Mouse (Mus musculus) embryonic facial prominence, embryonic 13.5 days (tissue): Measurements from ENCODE around the gene Slc12a1. TPM values are rescaled to one million over a fixed set of nuclear protein-coding genes. Genes with fewer than 3 reads are reported as not detected.
"Not testable (repeated sequence)": the region's sequence is repeated elsewhere in the genome, so short reads cannot be mapped to it uniquely, and the experiment has no call there.

Source experiments
- ATAC-seq: fragments of 200-750 bp; cut with Nextera tagmentation; 2 replicates; pipeline ENCODE4 v1.8.0; 2017; ENCODE audit warnings: low read depth; ENCODE audit not compliant: insufficient number of reproducible peaks, insufficient read depth, low FRiP score, low TSS enrichment
- H3K27ac ChIP-seq: fragments of 300-500 bp; sonication (generic); 2 replicates; pipeline ENCODE4 v1.5.1; 2015; ENCODE audit warnings: moderate library complexity, mild to moderate bottlenecking, inconsistent platforms
- H3K27me3 ChIP-seq: fragments of 300-500 bp; sonication (generic); 2 replicates; pipeline ENCODE4 v1.6.1; 2015; ENCODE audit warnings: mild to moderate bottlenecking, inconsistent platforms
- H3K36me3 ChIP-seq: fragments of 300-500 bp; sonication (generic); 2 replicates; pipeline ENCODE4 v1.6.1; 2015; ENCODE audit warnings: mild to moderate bottlenecking, inconsistent platforms
- H3K4me1 ChIP-seq: fragments of 300-500 bp; sonication (generic); 2 replicates; pipeline ENCODE4 v1.6.1; 2015; ENCODE audit warnings: inconsistent platforms
- H3K4me2 ChIP-seq: fragments of 300-500 bp; sonication (generic); 2 replicates; pipeline ENCODE4 v1.6.1; 2015; ENCODE audit warnings: moderate library complexity, mild to moderate bottlenecking, inconsistent platforms
- H3K4me3 ChIP-seq: fragments of 300-500 bp; sonication (generic); 2 replicates; pipeline ENCODE4 v1.5.1; 2015; ENCODE audit warnings: mild to moderate bottlenecking, inconsistent platforms
- H3K9ac ChIP-seq: fragments of 300-500 bp; sonication (generic); 2 replicates; pipeline ENCODE4 v1.6.1; 2015; ENCODE audit warnings: mild to moderate bottlenecking, inconsistent platforms
- H3K9me3 ChIP-seq: fragments of 300-500 bp; sonication (generic); 2 replicates; pipeline ENCODE4 v1.6.1; 2016; ENCODE audit warnings: inconsistent platforms
- WGBS: fragments of 180-500 bp; shearing (Covaris S2); methylation state at CpG from one replicate; pipeline ENCODE4 v1.1.7; 2015; ENCODE audit warnings: mixed read lengths; 5-methylcytosine and 5-hydroxymethylcytosine counted together
- polyA plus RNA-seq: library from polyadenylated mRNA; unstranded; fragments of >200 nt; fragmentation: Nextera tagmentation; extraction: Ambion mirVana; gene quantifications from 2 replicates; pipeline ENCODE4 v1.2.1, GENCODE M21; 2015

Gene Slc12a1
- 0.07 TPM in 1 of 2 replicates, not detected in the other for polyA plus RNA-seq

- ATAC-seq, result no peak
- no peak within 1 kb of the TSS for H3K27ac ChIP-seq
- no peak within 1 kb of the TSS for H3K4me3 ChIP-seq
- peaks cover 11% of the 10 kb centered on the region; the same call in 1 of the 2 replicates for H3K4me1 ChIP-seq
- H3K9ac ChIP-seq, result no peak within 1 kb of the TSS
- H3K36me3 ChIP-seq, result no peaks in the 10 kb centered on the region
- no peaks in the 10 kb centered on the region for H3K27me3 ChIP-seq
- WGBS, result 74% methylated on average over 6 of the region's 6 CpGs
- H3K4me2 ChIP-seq, result no peak within 1 kb of the TSS
- no peaks in the 10 kb centered on the region for H3K9me3 ChIP-seq
Observed at GRCm38 (mm10) chr2:125152388-125152787, at the start of gene Slc12a1. Gene Slc12a1 (plus strand): TSS chr2:125152505.

- H3K4me3 ChIP-seq, H3K4me2 ChIP-seq, ATAC-seq, H3K4me1 ChIP-seq, H3K27me3 ChIP-seq, H3K27ac ChIP-seq, H3K9me3 ChIP-seq, H3K9ac ChIP-seq: not testable (repeated sequence)
- H3K36me3 ChIP-seq, result peaks cover 64% of the 10 kb centered on the region
- 95% methylated on average over 13 of the region's 13 CpGs for WGBS
Observed at GRCm38 (mm10) chr2:125104491-125104890, 47.8 kb upstream of the Slc12a1 start.

DNA sequence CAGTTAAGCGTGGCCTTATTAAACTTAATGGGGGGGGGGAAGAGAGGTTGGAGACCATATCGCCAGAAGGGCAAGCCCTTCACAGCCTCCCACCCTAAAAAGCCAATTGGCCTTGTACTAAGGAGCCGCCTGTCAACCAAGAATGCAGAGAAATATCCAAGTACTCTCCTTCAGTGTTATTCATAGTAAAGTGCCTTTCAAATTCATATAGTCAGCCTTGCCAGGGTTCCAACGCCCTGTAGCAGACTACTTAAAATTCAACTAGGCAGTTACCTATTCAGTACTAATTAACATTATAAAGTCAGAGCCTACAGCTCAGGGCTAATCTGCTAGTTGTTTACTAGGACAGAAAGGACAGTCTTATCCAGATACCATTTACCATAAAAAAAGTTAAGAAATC is 45.8 kb upstream of the Slc12a1 start:
- WGBS, result 95% methylated on average over 4 of the region's 4 CpGs
- H3K36me3 ChIP-seq, result peaks cover 55% of the 10 kb centered on the region
- not testable (repeated sequence) for H3K4me1 ChIP-seq, ATAC-seq, H3K9ac ChIP-seq, H3K4me2 ChIP-seq, H3K27ac ChIP-seq, H3K27me3 ChIP-seq, H3K9me3 ChIP-seq, H3K4me3 ChIP-seq

GRCm38 (mm10) chr2:125119381-125120110 is 32.8 kb upstream of the Slc12a1 start:
- Histone ChIP-seq H3K27me3 (no peaks in the 10 kb centered on the region), H3K36me3 (peaks cover 11% of the 10 kb centered on the region; the same call in 1 of the 2 replicates), H3K9me3 (no peaks in the 10 kb centered on the region), H3K9ac (no peak overlapping the region), H3K4me2 (no peak overlapping the region), H3K4me3 (no peak overlapping the region), H3K4me1 (peaks cover 15% of the 10 kb centered on the region), H3K27ac (no peak overlapping the region)
- no peak for ATAC-seq
- 82% methylated on average over 6 of the region's 6 CpGs for WGBS

GRCm38 (mm10) chr2:125122288-125122623 is 30.0 kb upstream of the Slc12a1 start:
- H3K4me2 ChIP-seq, result peak overlapping the region; percentile 69
- no peaks in the 10 kb centered on the region for H3K36me3 ChIP-seq
- 1% methylated on average over 4 of the region's 4 CpGs for WGBS
- peak overlapping the region; percentile 91; the same call in 1 of the 2 replicates for H3K27ac ChIP-seq
- ATAC-seq, result no peak
- peaks cover 15% of the 10 kb centered on the region for H3K4me1 ChIP-seq
- H3K4me3 ChIP-seq, result peak overlapping the region; percentile 76
- peak overlapping the region; percentile 97 for H3K9ac ChIP-seq
- no peaks in the 10 kb centered on the region for H3K9me3 ChIP-seq
- H3K27me3 ChIP-seq, result no peaks in the 10 kb centered on the region

DNA sequence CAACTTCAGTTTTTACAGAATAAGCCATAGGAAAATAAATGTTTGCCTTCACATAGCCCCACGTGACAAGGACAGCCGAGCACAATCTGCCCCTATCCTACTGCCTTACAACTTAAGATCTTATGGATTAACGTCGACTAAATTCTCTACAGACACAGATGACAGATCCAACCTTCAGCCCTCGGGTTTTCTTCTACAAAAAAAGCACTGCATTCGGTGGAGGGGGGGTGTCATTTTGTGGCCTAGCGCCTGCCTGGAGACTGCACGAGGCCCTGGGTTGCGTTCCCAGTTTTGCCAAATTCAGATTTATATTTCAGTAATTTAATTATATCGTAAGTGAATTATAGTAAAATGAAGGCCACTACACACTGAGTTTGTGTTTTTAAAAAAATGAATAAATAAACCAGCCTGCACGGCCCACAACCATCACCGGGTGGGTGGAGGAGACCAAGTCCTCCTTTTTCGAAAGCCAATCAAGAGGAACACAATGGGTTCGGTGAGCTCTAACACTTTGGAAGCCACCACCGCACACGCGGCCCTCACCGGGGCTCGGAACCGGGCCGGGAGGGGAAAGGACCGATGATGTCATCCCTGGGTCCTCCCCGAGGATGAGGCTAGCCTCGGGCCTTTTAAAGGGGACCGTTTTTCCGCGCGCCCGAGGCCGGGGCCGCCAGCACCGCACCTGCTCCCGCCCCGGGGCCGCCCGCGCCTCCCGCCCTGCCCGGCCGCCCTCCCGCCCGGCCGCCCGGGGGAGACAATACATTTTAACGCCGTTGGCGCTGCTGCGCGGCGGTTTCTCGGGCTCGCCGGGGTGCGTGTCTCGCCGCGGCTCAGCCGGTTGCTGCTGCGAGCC is 29.5 kb upstream of the Slc12a1 start:
- ATAC-seq, result peak; percentile 56

GRCm38 (mm10) chr2:125123477-125123852 is 28.8 kb upstream of the Slc12a1 start, which contains the start of gene Myef2:
Gene Myef2 (minus strand): TSS chr2:125123661.
- no peaks in the 10 kb centered on the region for H3K27me3 ChIP-seq
- H3K9ac ChIP-seq, result peak within 1 kb of the TSS; percentile 97
- H3K4me2 ChIP-seq, result peak within 1 kb of the TSS; percentile 69
- WGBS, result 1% methylated on average over 36 of the region's 48 CpGs
- H3K36me3 ChIP-seq, result no peaks in the 10 kb centered on the region
- H3K9me3 ChIP-seq, result no peaks in the 10 kb centered on the region
- peaks cover 12% of the 10 kb centered on the region for H3K4me1 ChIP-seq
- ATAC-seq, result peak; percentile 75
- peak within 1 kb of the TSS; percentile 76 for H3K4me3 ChIP-seq
- peak within 1 kb of the TSS; percentile 91 for H3K27ac ChIP-seq

More for the DNA sequence above, 29.5 kb upstream of the Slc12a1 start:
- H3K9me3 ChIP-seq, result no peaks in the 10 kb centered on the region
- H3K4me3 ChIP-seq, result peak overlapping the region; percentile 76
- no peaks in the 10 kb centered on the region for H3K27me3 ChIP-seq
- peak overlapping the region; percentile 97 for H3K9ac ChIP-seq
- WGBS, result under 1% methylated on average over 39 of the region's 59 CpGs
- no peaks in the 10 kb centered on the region for H3K36me3 ChIP-seq
- H3K27ac ChIP-seq, result peak overlapping the region; percentile 91
- H3K4me2 ChIP-seq, result peak overlapping the region; percentile 69
- peaks cover 15% of the 10 kb centered on the region for H3K4me1 ChIP-seq

DNA sequence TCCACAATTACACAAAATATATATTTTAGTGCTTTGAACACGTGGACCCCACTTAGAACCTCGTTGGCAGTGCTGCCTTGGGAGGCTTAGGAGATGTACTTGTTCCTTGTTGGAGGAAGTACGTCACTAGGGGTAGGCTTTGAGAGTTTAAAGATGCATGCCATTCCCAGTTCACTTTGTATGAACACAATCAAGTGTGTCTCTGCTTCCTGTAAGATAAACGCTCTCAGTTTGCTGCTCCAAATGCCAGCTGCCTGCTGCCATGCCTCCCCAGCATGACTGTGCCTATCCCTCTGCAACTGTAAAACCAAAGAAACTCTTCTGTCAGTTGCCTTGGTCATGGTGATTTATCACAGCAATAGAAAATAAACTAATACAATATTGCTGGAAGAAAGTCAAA is 26.5 kb upstream of the Slc12a1 start:
- no peak overlapping the region for H3K27ac ChIP-seq
- 34% methylated on average over 4 of the region's 4 CpGs for WGBS
- no peak overlapping the region for H3K9ac ChIP-seq
- H3K4me1 ChIP-seq, result peaks cover 12% of the 10 kb centered on the region
- no peaks in the 10 kb centered on the region for H3K36me3 ChIP-seq
- no peak overlapping the region for H3K4me2 ChIP-seq
- H3K4me3 ChIP-seq, result no peak overlapping the region
- H3K9me3 ChIP-seq, result no peaks in the 10 kb centered on the region
- no peaks in the 10 kb centered on the region for H3K27me3 ChIP-seq
- no peak for ATAC-seq

DNA sequence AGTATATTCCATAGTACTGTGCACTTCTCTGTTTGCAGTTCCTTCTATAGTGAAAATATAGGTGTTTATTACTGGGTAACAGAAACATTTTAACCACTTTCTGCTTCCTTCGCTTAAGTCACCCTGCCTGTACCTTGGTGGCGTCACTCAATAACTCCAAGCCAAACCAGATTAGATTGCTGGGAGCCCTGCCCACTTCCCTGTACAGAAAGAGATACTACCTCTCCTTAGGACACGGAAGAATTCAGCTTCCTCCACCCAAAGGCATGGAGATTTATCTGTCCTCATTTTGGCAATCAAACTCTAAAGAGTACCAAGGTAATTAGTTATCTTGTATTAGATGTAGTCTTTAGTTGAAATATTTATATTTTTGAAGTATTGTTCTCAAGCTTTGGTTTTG is 25.5 kb upstream of the Slc12a1 start:
- Histone ChIP-seq H3K27ac (no peak overlapping the region), H3K9ac (no peak overlapping the region), H3K4me2 (no peak overlapping the region), H3K4me1 (peaks cover 4% of the 10 kb centered on the region), H3K27me3 (no peaks in the 10 kb centered on the region), H3K36me3 (no peaks in the 10 kb centered on the region), H3K4me3 (no peak overlapping the region), H3K9me3 (no peaks in the 10 kb centered on the region)
- WGBS, result 80% methylated on average over 3 of the region's 3 CpGs
- ATAC-seq, result no peak

DNA sequence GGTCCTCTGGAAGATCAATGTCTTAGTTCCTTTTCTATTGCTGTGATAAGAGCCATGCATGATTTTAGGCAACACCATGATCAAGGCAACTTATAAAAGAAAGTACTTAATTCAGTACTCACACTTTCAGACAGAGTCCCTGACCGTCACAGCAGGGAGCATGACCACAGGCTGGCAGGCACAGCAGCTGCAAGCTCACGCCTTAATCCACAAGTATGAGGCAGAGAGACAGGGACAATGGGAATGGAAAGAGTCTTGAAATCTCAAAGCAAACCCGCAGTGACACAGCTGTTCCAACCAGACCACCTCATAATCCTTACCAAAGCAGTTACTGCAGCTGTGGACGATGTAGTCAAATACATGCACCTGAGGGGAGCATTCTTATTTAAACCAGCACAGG is 18.2 kb upstream of the Slc12a1 start:
- ATAC-seq, result no peak
- H3K27me3 ChIP-seq, result peaks cover 5% of the 10 kb centered on the region; the same call in 1 of the 2 replicates
- H3K9ac ChIP-seq, result no peak overlapping the region
- H3K9me3 ChIP-seq, result no peaks in the 10 kb centered on the region
- H3K4me3 ChIP-seq, result no peak overlapping the region
- H3K36me3 ChIP-seq, result no peaks in the 10 kb centered on the region
- no peak overlapping the region for H3K4me2 ChIP-seq
- H3K4me1 ChIP-seq, result peaks cover 8% of the 10 kb centered on the region
- WGBS, result 34% methylated on average over 4 of the region's 4 CpGs
- H3K27ac ChIP-seq, result no peak overlapping the region

GRCm38 (mm10) chr2:125135903-125136811 is 16.1 kb upstream of the Slc12a1 start, which contains the start of gene Ctxn2:
Gene Ctxn2 (plus strand): TSS chr2:125136692.
- Histone ChIP-seq H3K27me3 (peaks cover 5% of the 10 kb centered on the region; the same call in 1 of the 2 replicates), H3K36me3 (no peaks in the 10 kb centered on the region), H3K4me1 (peaks cover 8% of the 10 kb centered on the region), H3K9me3 (no peaks in the 10 kb centered on the region), H3K4me2 (peak within 1 kb of the TSS; percentile 59), H3K27ac (no peak within 1 kb of the TSS), H3K4me3 (peak within 1 kb of the TSS; percentile 27), H3K9ac (peak within 1 kb of the TSS; percentile 41; the same call in 1 of the 2 replicates)
- WGBS, result 2% methylated on average over 39 of the region's 39 CpGs
- 0 out of 2 replicates have a peak, but pooled peaks have one; percentile 37 for ATAC-seq
